Comparison of ENCODE assay signal across 26 mouse cellular contexts in the genomic region with DNA sequence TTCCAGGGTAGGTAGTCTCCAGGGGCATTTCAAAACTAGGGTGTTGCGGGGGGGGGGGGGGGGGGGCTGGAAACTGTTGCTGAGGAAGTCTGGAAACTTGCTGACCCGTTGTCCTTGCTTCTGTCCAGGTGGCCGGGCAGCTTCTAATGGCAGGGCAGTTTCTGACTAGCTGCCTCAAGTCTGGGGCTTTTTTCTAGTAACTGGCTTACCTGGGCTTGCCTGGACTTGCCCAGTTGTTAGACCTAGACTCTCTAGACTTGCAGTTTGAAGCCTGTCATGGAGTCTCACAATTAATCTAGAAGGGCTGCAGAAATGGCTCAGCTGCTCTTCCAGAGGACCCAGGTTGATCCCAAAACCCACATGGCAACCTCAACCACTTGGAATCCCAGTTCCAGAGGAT.
DNase-seq lines count a peak whose midpoint lies in the region; ATAC-seq and TF ChIP-seq lines count a peak whose summit lies in the region.
"Had no signal": no experiment of that assay in that cellular context is flagged by ENCODE, and none has a peak within 500 bp of the region (broad histone marks: within the 10 kb centered on the region; RNA-seq: fewer than 3 reads in every experiment).

No protein-coding gene starts in this region.

- TF ChIP-seq CTCF in heart, postnatal 0 days (IDR thresholded peaks at IDR 0.05; ENCODE audit: low read depth), result no peak
- TF ChIP-seq CTCF in CH12.LX (conservative IDR thresholded peaks at IDR 0.05 in 1 of 2, IDR thresholded peaks at IDR 0.05 in 1 of 2; ENCODE audit: low read depth in 2 of 2, low read length in 2 of 2) (no peak), ES-Bruce4 (IDR thresholded peaks at IDR 0.05; ENCODE audit: low read depth, low read length) (no peak)

- no peaks in the 10 kb centered on the region for H3K27me3 ChIP-seq in heart, postnatal 0 days (ENCODE audit: control insufficient read depth, insufficient read depth, low read length)
- H3K27me3 ChIP-seq in CH12.LX (replicated peaks) (no peaks in the 10 kb centered on the region), ES-Bruce4 (ENCODE audit: control insufficient read depth, insufficient read depth, low read length, poor library complexity, severe bottlenecking) (no peaks in the 10 kb centered on the region)
- H3K27me3 ChIP-seq in embryonic facial prominence, embryonic 10.5 days (replicated peaks; ENCODE audit: low read depth, poor library complexity, severe bottlenecking), result no peaks in the 10 kb centered on the region
- H3K27me3 ChIP-seq: forebrain, embryonic 13.5 days; heart, embryonic 15.5 days; hindbrain, embryonic 13.5 days; midbrain, embryonic 12.5 days had no signal

- H3K9me3 ChIP-seq in heart, postnatal 0 days (replicated peaks; ENCODE audit: control insufficient read depth, low read length), result no peaks in the 10 kb centered on the region
- H3K9me3 ChIP-seq in CH12.LX (replicated peaks; ENCODE audit: low read length), result no peaks in the 10 kb centered on the region
- peaks cover 8% of the 10 kb centered on the region for H3K9me3 ChIP-seq in ES-Bruce4 (replicated peaks; ENCODE audit: control insufficient read depth, insufficient read depth, low read length, poor library complexity, severe bottlenecking)
- H3K9me3 ChIP-seq in embryonic facial prominence, embryonic 10.5 days, result no peaks in the 10 kb centered on the region
- H3K9me3 ChIP-seq: forebrain, embryonic 13.5 days; heart, embryonic 15.5 days; hindbrain, embryonic 13.5 days; midbrain, embryonic 12.5 days had no signal

- no peak for ATAC-seq in heart, postnatal 0 days (ENCODE audit: insufficient read depth, low read depth)
- ATAC-seq: forebrain, embryonic 13.5 days; inflammation-experienced regulatory T-cells, adult 6 months; liver, postnatal 0 days had no signal

- H3K27ac ChIP-seq in heart, postnatal 0 days (ENCODE audit: low read depth), result peak overlapping the region; percentile 77; the same call in 1 of the 2 replicates
- H3K27ac ChIP-seq in CH12.LX (ENCODE audit: insufficient read depth, low read depth) (peak overlapping the region; percentile 77), ES-Bruce4 (ENCODE audit: insufficient read depth, low read length) (peak overlapping the region; percentile 48; the same call in 1 of the 2 replicates)
- H3K27ac ChIP-seq in embryonic facial prominence, embryonic 10.5 days (replicated peaks), result peak overlapping the region; percentile 91
- H3K27ac ChIP-seq: forebrain, embryonic 13.5 days; hindbrain, embryonic 13.5 days; midbrain, embryonic 12.5 days had no signal

- DNase-seq in heart, postnatal 0 days (ENCODE audit: low spot score), result no peak
- DNase-seq in heart, postnatal 25 days (ENCODE audit: low spot score), result no peak
- peak; percentile 83 for DNase-seq in CH12.LX (ENCODE audit: extremely low read depth)
- DNase-seq in embryonic facial prominence, embryonic 10.5 days (ENCODE audit: low spot score), result no peak
- no peak for DNase-seq in neural tube, embryonic 10.5 days (ENCODE audit: extremely low spot score, low spot score)
- no peak for DNase-seq in right cerebral cortex, adult 18-20 months
- DNase-seq: adrenal gland, adult 2 months; cerebellum, adult 11-12 months; cerebellum, postnatal 10 days; gastrocnemius, postnatal 10 days; heart, adult 18-20 months; kidney, adult 18-20 months; kidney, postnatal 25 days; liver, postnatal 0 days; lung, postnatal 10 days; right cerebral cortex, postnatal 14 days; spleen, adult 18-20 months; thymus, postnatal 25 days had no signal

- dilution Hi-C loops in CH12.LX (cut with MboI; ENCODE audit: extremely low pct_ligation_motif_present, extremely low pct_unique_long_range_greater_than_20kb, low sequenced_read_pairs), result no loop called here

- no peaks in the 10 kb centered on the region for H3K36me3 ChIP-seq in heart, postnatal 0 days (replicated peaks; ENCODE audit: control insufficient read depth, insufficient read depth, low read length)
- H3K36me3 ChIP-seq in CH12.LX (replicated peaks in 1 of 2; ENCODE audit: control insufficient read depth in 1 of 2, insufficient read depth in 1 of 2, low read length in 1 of 2) (no peaks in the 10 kb centered on the region), ES-Bruce4 (ENCODE audit: control insufficient read depth, insufficient read depth, low read length, poor library complexity, severe bottlenecking) (no peaks in the 10 kb centered on the region)
- no peaks in the 10 kb centered on the region for H3K36me3 ChIP-seq in embryonic facial prominence, embryonic 10.5 days (replicated peaks)
- H3K36me3 ChIP-seq: heart, embryonic 15.5 days; hindbrain, embryonic 13.5 days; midbrain, embryonic 12.5 days had no signal

- intact Hi-C loops in heart, postnatal 25 days (cut with DNase I), result loop anchor here (2.0 to 5.0 kb wide), 7 partner anchors 23 to 247 kb away; no protein-coding TSS in a partner anchor

- H3K79me2 ChIP-seq in CH12.LX (replicated peaks; ENCODE audit: control insufficient read depth, extremely low read depth, insufficient read depth, poor library complexity, severe bottlenecking), result no peaks in the 10 kb centered on the region

- in situ Hi-C loops in CH12.LX (cut with MboI; ENCODE audit: low pct_ligation_motif_present, low pct_unique_long_range_greater_than_20kb, low sequenced_read_pairs), result loop anchor here (10.0 kb wide), 1 partner anchor 115 kb away; no protein-coding TSS in a partner anchor

- no peak for TF ChIP-seq EP300 in heart, postnatal 0 days (IDR thresholded peaks at IDR 0.05; ENCODE audit: low read depth)
- peak; percentile 93 for TF ChIP-seq EP300 in CH12.LX (IDR thresholded peaks at IDR 0.05; ENCODE audit: low read length)
- TF ChIP-seq EP300 in ES-Bruce4 (IDR thresholded peaks at IDR 0.05; ENCODE audit: insufficient read depth, low read depth, low read length), result no peak

- H3K9ac ChIP-seq in heart, postnatal 0 days (replicated peaks; ENCODE audit: low read depth, low read length), result no peak overlapping the region
- H3K9ac ChIP-seq in CH12.LX (ENCODE audit: insufficient read depth, low read depth), result peak overlapping the region; percentile 51
- H3K9ac ChIP-seq in ES-Bruce4 (ENCODE audit: low read depth, poor library complexity, severe bottlenecking), result no peak overlapping the region
- H3K9ac ChIP-seq: forebrain, embryonic 13.5 days; heart, embryonic 15.5 days; hindbrain, embryonic 13.5 days; liver, postnatal 0 days; midbrain, embryonic 12.5 days had no signal

- TF ChIP-seq POLR2A in CH12.LX (IDR thresholded peaks at IDR 0.05; ENCODE audit: low read depth, low read length) (peak; percentile 47; the same call in 1 of the 2 replicates), ES-Bruce4 (IDR thresholded peaks at IDR 0.05; ENCODE audit: insufficient read depth, low read length) (no peak)

- no peak overlapping the region for H3K4me2 ChIP-seq in heart, postnatal 0 days (ENCODE audit: low read depth, low read length)
- H3K4me2 ChIP-seq in CH12.LX (ENCODE audit: insufficient read depth, low read depth, poor library complexity, severe bottlenecking), result peak overlapping the region; percentile 78
- H3K4me2 ChIP-seq: forebrain, embryonic 13.5 days; hindbrain, embryonic 13.5 days; liver, embryonic 11.5 days; midbrain, embryonic 12.5 days had no signal

- TF ChIP-seq RAD21 in CH12.LX (IDR thresholded peaks at IDR 0.05; ENCODE audit: low read depth, low read length), result peak; percentile 8; the same call in 1 of the 2 replicates

- WGBS in heart, postnatal 0 days, result 76% methylated on average over 2 of the region's 3 CpGs
- 83% methylated on average over 3 of the region's 3 CpGs for WGBS in embryonic facial prominence, embryonic 10.5 days

- H3K4me3 ChIP-seq in heart, postnatal 0 days (ENCODE audit: low read depth, low read length), result no peak overlapping the region
- H3K4me3 ChIP-seq in CH12.LX (replicated peaks in 1 of 3; ENCODE audit: low read depth in 2 of 3, low read length in 2 of 3, poor library complexity in 1 of 3) (no peak overlapping the region), ES-Bruce4 (ENCODE audit: low read depth, low read length) (no peak overlapping the region)
- no peak overlapping the region for H3K4me3 ChIP-seq in embryonic facial prominence, embryonic 10.5 days
- H3K4me3 ChIP-seq: forebrain, embryonic 13.5 days; heart, embryonic 15.5 days; hindbrain, embryonic 13.5 days; layer of hippocampus, adult 2 months; midbrain, embryonic 12.5 days had no signal

- peaks cover 19% of the 10 kb centered on the region for H3K4me1 ChIP-seq in heart, postnatal 0 days (ENCODE audit: control insufficient read depth, insufficient read depth)
- peaks cover 25 to 63% of the 10 kb centered on the region in 2 experiments for H3K4me1 ChIP-seq in CH12.LX (ENCODE audit: control insufficient read depth in 1 of 2, insufficient read depth in 2 of 2)
- peaks cover 7% of the 10 kb centered on the region for H3K4me1 ChIP-seq in ES-Bruce4 (ENCODE audit: control insufficient read depth, insufficient read depth, low read length)
- H3K4me1 ChIP-seq in embryonic facial prominence, embryonic 10.5 days, result peaks cover 36% of the 10 kb centered on the region

TF ChIP-seq in CH12.LX, 34 proteins besides CTCF, POLR2A, EP300 and RAD21 (continues in another document):
- TF ChIP-seq JUN (IDR thresholded peaks at IDR 0.05; ENCODE audit: insufficient read depth, low read depth, low read length) (no peak), MYC (IDR thresholded peaks at IDR 0.05; ENCODE audit: low read depth, low read length) (peak; percentile 69; the same call in 1 of the 2 replicates), MXI1 (IDR thresholded peaks at IDR 0.05; ENCODE audit: low read depth, low read length) (no peak; the same call in 1 of the 2 replicates), ZKSCAN1 (IDR thresholded peaks at IDR 0.05; ENCODE audit: borderline replicate concordance, low read depth, low read length) (no peak), MAX (IDR thresholded peaks at IDR 0.05; ENCODE audit: low read length) (no peak), TCF12 (IDR thresholded peaks at IDR 0.05; ENCODE audit: low read depth, low read length) (peak; percentile 96), SIN3A (IDR thresholded peaks at IDR 0.05; ENCODE audit: low read length) (peak; percentile 66; the same call in 1 of the 2 replicates), CHD1 (IDR thresholded peaks at IDR 0.05; ENCODE audit: low read depth, low read length) (peak; percentile 100), ZNF384 (IDR thresholded peaks at IDR 0.05; ENCODE audit: low read depth, low read length) (peak; percentile 79), IRF4 (IDR thresholded peaks at IDR 0.05; ENCODE audit: low read depth, low read length) (peak; percentile 87), CHD2 (IDR thresholded peaks at IDR 0.05; ENCODE audit: low read length) (peak; percentile 59; the same call in 1 of the 2 replicates), TBP (conservative IDR thresholded peaks at IDR 0.05; ENCODE audit: low read depth, low read length) (peak; percentile 45; the same call in 1 of the 2 replicates), E2F4 (IDR thresholded peaks at IDR 0.05; ENCODE audit: insufficient replicate concordance, low read depth, low read length) (no peak), HCFC1 (IDR thresholded peaks at IDR 0.05; ENCODE audit: low read depth, low read length) (peak; percentile 29; the same call in 1 of the 2 replicates), USF1 (IDR thresholded peaks at IDR 0.05; ENCODE audit: low read depth, low read length) (no peak), BHLHE40 (IDR thresholded peaks at IDR 0.05; ENCODE audit: low read depth, low read length) (peak; percentile 39; the same call in 1 of the 2 replicates)
